Mouse (Mus musculus) limb, embryonic 11.5 days (tissue): Measurements from ENCODE around the gene Mapk11. TPM values are rescaled to one million over a fixed set of nuclear protein-coding genes. Genes with fewer than 3 reads are reported as not detected.

Source experiments
- ATAC-seq: fragments of 200-750 bp; cut with Nextera tagmentation; 2 replicates; pipeline ENCODE4 v1.8.0; 2017; ENCODE audit warnings: low read depth; ENCODE audit not compliant: insufficient number of reproducible peaks, low FRiP score, low TSS enrichment
- DNase-seq: peaks from one replicate; pipeline ENCODE4 v3.0.0-alpha.2; 2015; ENCODE audit warnings: low spot score
- H3K27ac ChIP-seq: fragments of 300-500 bp; sonication (generic); replicated peaks from 2 replicates; pipeline ENCODE4 v1.5.1; 2014; ENCODE audit warnings: low read depth, mild to moderate bottlenecking, low read length
- H3K27me3 ChIP-seq: fragments of 300-500 bp; sonication (generic); 2 replicates; pipeline ENCODE4 v1.6.1; 2014; ENCODE audit warnings: mild to moderate bottlenecking, low read length, mixed read lengths; ENCODE audit not compliant: control insufficient read depth, insufficient read depth
- H3K36me3 ChIP-seq: fragments of 300-500 bp; sonication (generic); 2 replicates; pipeline ENCODE4 v1.6.1; 2014; ENCODE audit warnings: mild to moderate bottlenecking, low read length, moderate library complexity, mixed read lengths; ENCODE audit not compliant: control insufficient read depth, insufficient read depth
- H3K4me1 ChIP-seq: fragments of 300-500 bp; sonication (generic); 2 replicates; pipeline ENCODE4 v1.6.1; 2014; ENCODE audit warnings: low read length, mixed read lengths; ENCODE audit not compliant: control insufficient read depth, insufficient read depth
- H3K4me2 ChIP-seq: fragments of 300-500 bp; sonication (generic); 2 replicates; pipeline ENCODE4 v1.6.1; 2014; ENCODE audit warnings: low read depth, mild to moderate bottlenecking, moderate library complexity; ENCODE audit not compliant: severe bottlenecking
- H3K4me3 ChIP-seq: fragments of 300-500 bp; sonication (generic); 2 replicates; pipeline ENCODE4 v1.5.1; 2014; ENCODE audit warnings: low read depth, low read length
- H3K9ac ChIP-seq: fragments of 300-500 bp; sonication (generic); 2 replicates; pipeline ENCODE4 v1.6.1; 2014; ENCODE audit warnings: mild to moderate bottlenecking, low read length
- H3K9me3 ChIP-seq: fragments of 300-500 bp; sonication (generic); 2 replicates; pipeline ENCODE4 v1.6.1; 2016; ENCODE audit warnings: low read length; ENCODE audit not compliant: control insufficient read depth
- WGBS: fragments of 180-500 bp; shearing (Covaris S2); extraction: QIAGEN DNeasy Blood & Tissue Kit; methylation state at CpG from one replicate; pipeline ENCODE4 v1.1.7; 2014; 5-methylcytosine and 5-hydroxymethylcytosine counted together
- polyA plus RNA-seq: library from polyadenylated mRNA; unstranded; fragments of >200 nt; fragmentation: Nextera tagmentation; extraction: Ambion mirVana; gene quantifications from 2 replicates; pipeline ENCODE4 v1.2.1, GENCODE M21; 2014

Mapk11 gene
- polyA plus RNA-seq, 1 experiment from 2014 or later, result 15.3 TPM

GRCm38 (mm10) chr15:89177576-89178259 is 28.3 kb upstream of the Mapk11 start:
- Histone ChIP-seq H3K4me3 (no peak overlapping the region), H3K9ac (no peak overlapping the region; the same call in 1 of the 2 replicates), H3K36me3 (no peaks in the 10 kb centered on the region), H3K27me3 (no peaks in the 10 kb centered on the region), H3K27ac (no peak overlapping the region), H3K4me2 (0 out of 2 replicates have a peak overlapping the region, but pooled peaks have one; percentile 2), H3K4me1 (peaks cover 52% of the 10 kb centered on the region), H3K9me3 (no peaks in the 10 kb centered on the region)
- WGBS, result 80% methylated on average over 4 of the region's 4 CpGs
- no peak for ATAC-seq
- no peak for DNase-seq

- WGBS, result 26% methylated on average over 5 of the region's 5 CpGs
- no peak overlapping the region for H3K27ac ChIP-seq
- H3K9me3 ChIP-seq, result no peaks in the 10 kb centered on the region
- no peaks in the 10 kb centered on the region for H3K27me3 ChIP-seq
- H3K9ac ChIP-seq, result no peak overlapping the region
- ATAC-seq (no peak), DNase-seq (no peak)
- H3K4me2 ChIP-seq, result peak overlapping the region; percentile 2; the same call in 1 of the 2 replicates
- no peak overlapping the region for H3K4me3 ChIP-seq
- no peaks in the 10 kb centered on the region for H3K36me3 ChIP-seq
- peaks cover 54% of the 10 kb centered on the region for H3K4me1 ChIP-seq
These were observed 27.7 kb upstream of the Mapk11 start for GRCm38 (mm10) chr15:89177121-89177520.

GRCm38 (mm10) chr15:89175411-89176155 is 26.2 kb upstream of the Mapk11 start:
- Histone ChIP-seq H3K9me3 (no peaks in the 10 kb centered on the region), H3K36me3 (no peaks in the 10 kb centered on the region), H3K9ac (no peak overlapping the region), H3K4me3 (no peak overlapping the region), H3K27me3 (no peaks in the 10 kb centered on the region), H3K27ac (no peak overlapping the region), H3K4me2 (no peak overlapping the region), H3K4me1 (peaks cover 54% of the 10 kb centered on the region)
- DNase-seq (no peak), ATAC-seq (no peak)
- 83% methylated on average over 13 of the region's 13 CpGs for WGBS

- H3K9me3 ChIP-seq, result no peaks in the 10 kb centered on the region
- WGBS, result 57% methylated on average over 11 of the region's 11 CpGs
- no peak overlapping the region for H3K4me2 ChIP-seq
- H3K27ac ChIP-seq, result no peak overlapping the region
- no peaks in the 10 kb centered on the region for H3K36me3 ChIP-seq
- DNase-seq, result no peak
- no peak overlapping the region for H3K4me3 ChIP-seq
- H3K4me1 ChIP-seq, result peaks cover 61% of the 10 kb centered on the region
- H3K27me3 ChIP-seq, result no peaks in the 10 kb centered on the region
- no peak overlapping the region for H3K9ac ChIP-seq
- ATAC-seq, result no peak
These were observed 25.5 kb upstream of the Mapk11 start for GRCm38 (mm10) chr15:89174889-89175339.

- Histone ChIP-seq H3K4me2 (peak overlapping the region; percentile 100), H3K4me3 (peak overlapping the region; percentile 50), H3K27ac (no peak overlapping the region), H3K4me1 (peaks cover 68% of the 10 kb centered on the region), H3K36me3 (peaks cover 3% of the 10 kb centered on the region; the same call in 1 of the 2 replicates), H3K27me3 (no peaks in the 10 kb centered on the region), H3K9ac (peak overlapping the region; percentile 67; the same call in 1 of the 2 replicates), H3K9me3 (no peaks in the 10 kb centered on the region)
- 1% methylated on average over 15 of the region's 15 CpGs for WGBS
- peak; percentile 77 for DNase-seq
- ATAC-seq, result 0 out of 2 replicates have a peak, but pooled peaks have one; percentile 49
These were observed 24.4 kb upstream of the Mapk11 start for GRCm38 (mm10) chr15:89173906-89174214.

- H3K4me2 ChIP-seq, result peak overlapping the region; percentile 100
- peaks cover 64% of the 10 kb centered on the region for H3K4me1 ChIP-seq
- DNase-seq, result peak; percentile 71
- H3K4me3 ChIP-seq, result peak overlapping the region; percentile 50
- under 1% methylated on average over 63 of the region's 65 CpGs for WGBS
- H3K27me3 ChIP-seq, result no peaks in the 10 kb centered on the region
- no peaks in the 10 kb centered on the region for H3K9me3 ChIP-seq
- no peak overlapping the region; the same call in 1 of the 2 replicates for H3K27ac ChIP-seq
- peak overlapping the region; percentile 67 for H3K9ac ChIP-seq
- no peak for ATAC-seq
- peaks cover 3% of the 10 kb centered on the region; the same call in 1 of the 2 replicates for H3K36me3 ChIP-seq
These were observed 23.8 kb upstream of the Mapk11 start for GRCm38 (mm10) chr15:89173024-89173905.

- DNase-seq, result no peak
These were observed 23.0 kb upstream of the Mapk11 start for GRCm38 (mm10) chr15:89172276-89172935.

More at GRCm38 (mm10) chr15:89172276-89172935, 23.0 kb upstream of the Mapk11 start:
- 45% methylated on average over 17 of the region's 17 CpGs for WGBS
- no peaks in the 10 kb centered on the region for H3K27me3 ChIP-seq
- H3K36me3 ChIP-seq, result peaks cover 10% of the 10 kb centered on the region; the same call in 1 of the 2 replicates
- peaks cover 57% of the 10 kb centered on the region for H3K4me1 ChIP-seq
- peak overlapping the region; percentile 50 for H3K4me3 ChIP-seq
- peak overlapping the region; percentile 30 for H3K9ac ChIP-seq
- no peaks in the 10 kb centered on the region for H3K9me3 ChIP-seq
- peak overlapping the region; percentile 100 for H3K4me2 ChIP-seq
- no peak overlapping the region; the same call in 1 of the 2 replicates for H3K27ac ChIP-seq
- no peak for ATAC-seq
